Mouse (Mus musculus) myocyte (in vitro differentiated cells): Measurements from ENCODE around the gene Cdrt4. TPM values are rescaled to one million over a fixed set of nuclear protein-coding genes. Genes with fewer than 3 reads are reported as not detected.

Experiments
- H3K27me3 ChIP-seq: one replicate; pipeline ENCODE4 v1.6.1; 2011; ENCODE audit not compliant: control insufficient read depth, insufficient read depth, insufficient read length
- H3K36me3 ChIP-seq: one replicate; pipeline ENCODE4 v1.6.1; 2011; ENCODE audit not compliant: control insufficient read depth, insufficient read depth
- H3K4me2 ChIP-seq: one replicate; pipeline ENCODE4 v1.6.1; 2011; ENCODE audit warnings: low read depth, control low read depth
- H3K4me3 ChIP-seq: one replicate; pipeline ENCODE4 v1.5.1; 2011; ENCODE audit warnings: mild to moderate bottlenecking, control low read depth, moderate library complexity
- H3K79me2 ChIP-seq: one replicate; pipeline ENCODE4 v1.6.1; 2011; ENCODE audit not compliant: control insufficient read depth, insufficient read depth
- H3ac ChIP-seq: one replicate; pipeline ENCODE4 v1.6.1; 2011; ENCODE audit not compliant: control insufficient read depth, insufficient read length
- CEBPB ChIP-seq: IDR thresholded peaks from 2 replicates; pipeline ENCODE4 v1.6.1; 2011; ENCODE audit warnings: mild to moderate bottlenecking, moderate library complexity; ENCODE audit not compliant: poor library complexity, insufficient read depth, severe bottlenecking
- E2F4 ChIP-seq: IDR thresholded peaks from one replicate; pipeline ENCODE4 v1.6.1; 2011; ENCODE audit warnings: mild to moderate bottlenecking, control low read depth, moderate library complexity; ENCODE audit not compliant: insufficient read depth
- MAX ChIP-seq: IDR thresholded peaks from one replicate; pipeline ENCODE4 v1.6.1; 2011; ENCODE audit warnings: low read depth, mild to moderate bottlenecking, control low read depth
- MYOD1 ChIP-seq, 3 experiments: IDR thresholded peaks; one replicate each; pipeline ENCODE4 v1.6.1; 2011; ENCODE audit warnings: control low read depth in 2 of 3, low read depth in 2 of 3, mild to moderate bottlenecking in 2 of 3, moderate library complexity in 1 of 3; ENCODE audit not compliant: insufficient read length in 2 of 3, control insufficient read depth in 1 of 3
- MYOG ChIP-seq, 3 experiments: IDR thresholded peaks; one replicate each; pipeline ENCODE4 v1.6.1; 2011; ENCODE audit warnings: control low read depth in 2 of 3, low read depth in 2 of 3, mild to moderate bottlenecking in 2 of 3; ENCODE audit not compliant: insufficient read length in 2 of 3, control insufficient read depth in 1 of 3, insufficient read depth in 1 of 3
- POLR2A ChIP-seq: IDR thresholded peaks from one replicate; pipeline ENCODE4 v1.6.1; 2011; ENCODE audit warnings: low read depth, mild to moderate bottlenecking, control low read depth, moderate library complexity; ENCODE audit not compliant: insufficient read length
- POLR2AphosphoS2 ChIP-seq: IDR thresholded peaks from one replicate; pipeline ENCODE4 v1.6.1; 2011; ENCODE audit warnings: low read depth, control low read depth; ENCODE audit not compliant: insufficient read length
- REST ChIP-seq: IDR thresholded peaks from one replicate; pipeline ENCODE4 v1.6.1; 2011; ENCODE audit warnings: mild to moderate bottlenecking, control low read depth, moderate library complexity; ENCODE audit not compliant: insufficient read depth, insufficient read length
- SRF ChIP-seq: IDR thresholded peaks from one replicate; pipeline ENCODE4 v1.6.1; 2011; ENCODE audit warnings: low read depth; ENCODE audit not compliant: control insufficient read depth, insufficient read length
- TCF12 ChIP-seq: IDR thresholded peaks from one replicate; pipeline ENCODE4 v1.6.1; 2011; ENCODE audit warnings: mild to moderate bottlenecking, control low read depth; ENCODE audit not compliant: poor library complexity, insufficient read depth, severe bottlenecking
- TCF3 ChIP-seq: IDR thresholded peaks from one replicate; pipeline ENCODE4 v1.6.1; 2011; ENCODE audit warnings: low read depth, control low read depth; ENCODE audit not compliant: insufficient read length
- USF1 ChIP-seq: IDR thresholded peaks from one replicate; pipeline ENCODE4 v1.6.1; 2011; ENCODE audit warnings: low read depth, mild to moderate bottlenecking, control low read depth, moderate library complexity
- polyA plus RNA-seq: library from polyadenylated mRNA; unstranded; fragments of >200 nt; fragmentation: generic; extraction: Trizol; gene quantifications from one replicate; pipeline ENCODE4 v1.2.1, GENCODE M21; 2012; ENCODE audit warnings: missing spikeins

Cdrt4 gene
- polyA plus RNA-seq, 1 experiment, result not detected

- Histone ChIP-seq H3K4me3 (no peak overlapping the region), H3ac (no peak overlapping the region), H3K27me3 (no peaks in the 10 kb centered on the region), H3K4me2 (no peak overlapping the region), H3K36me3 (no peaks in the 10 kb centered on the region), H3K79me2 (no peaks in the 10 kb centered on the region)
- no peak for TF ChIP-seq TCF3
- no peak for TF ChIP-seq CEBPB
- no peak for TF ChIP-seq POLR2A
- TF ChIP-seq POLR2AphosphoS2, result no peak
- no peak for TF ChIP-seq TCF12
- TF ChIP-seq USF1, result no peak
- no peak for TF ChIP-seq SRF
- no peak for TF ChIP-seq REST
- no peak for TF ChIP-seq MYOG (IDR thresholded peaks at IDR 0.05; ENCODE audit: control insufficient read depth in 1 of 3, insufficient read depth in 1 of 3, insufficient read length in 2 of 3, low read depth in 2 of 3)
- TF ChIP-seq MYOD1 (IDR thresholded peaks at IDR 0.05; ENCODE audit: control insufficient read depth in 1 of 3, insufficient read length in 2 of 3, low read depth in 2 of 3), result no peak
- no peak for TF ChIP-seq MAX
- TF ChIP-seq E2F4, result no peak
These were observed 39.8 kb downstream of the Cdrt4 start for GRCm38 (mm10) chr11:62990811-62991210.

- no peak for TF ChIP-seq CEBPB
- TF ChIP-seq REST, result no peak
- TF ChIP-seq USF1, result no peak
- TF ChIP-seq MAX, result no peak
- no peak for TF ChIP-seq POLR2A
- TF ChIP-seq POLR2AphosphoS2, result no peak
- TF ChIP-seq MYOD1 (IDR thresholded peaks at IDR 0.05; ENCODE audit: control insufficient read depth in 1 of 3, insufficient read length in 2 of 3, low read depth in 2 of 3), result no peak
- H3K79me2 ChIP-seq, result no peaks in the 10 kb centered on the region
- no peak overlapping the region for H3K4me3 ChIP-seq
- H3ac ChIP-seq, result no peak overlapping the region
- no peaks in the 10 kb centered on the region for H3K36me3 ChIP-seq
- no peaks in the 10 kb centered on the region for H3K27me3 ChIP-seq
- H3K4me2 ChIP-seq, result no peak overlapping the region
These were observed 41.7 kb downstream of the Cdrt4 start for GRCm38 (mm10) chr11:62992545-62993242.

DNA sequence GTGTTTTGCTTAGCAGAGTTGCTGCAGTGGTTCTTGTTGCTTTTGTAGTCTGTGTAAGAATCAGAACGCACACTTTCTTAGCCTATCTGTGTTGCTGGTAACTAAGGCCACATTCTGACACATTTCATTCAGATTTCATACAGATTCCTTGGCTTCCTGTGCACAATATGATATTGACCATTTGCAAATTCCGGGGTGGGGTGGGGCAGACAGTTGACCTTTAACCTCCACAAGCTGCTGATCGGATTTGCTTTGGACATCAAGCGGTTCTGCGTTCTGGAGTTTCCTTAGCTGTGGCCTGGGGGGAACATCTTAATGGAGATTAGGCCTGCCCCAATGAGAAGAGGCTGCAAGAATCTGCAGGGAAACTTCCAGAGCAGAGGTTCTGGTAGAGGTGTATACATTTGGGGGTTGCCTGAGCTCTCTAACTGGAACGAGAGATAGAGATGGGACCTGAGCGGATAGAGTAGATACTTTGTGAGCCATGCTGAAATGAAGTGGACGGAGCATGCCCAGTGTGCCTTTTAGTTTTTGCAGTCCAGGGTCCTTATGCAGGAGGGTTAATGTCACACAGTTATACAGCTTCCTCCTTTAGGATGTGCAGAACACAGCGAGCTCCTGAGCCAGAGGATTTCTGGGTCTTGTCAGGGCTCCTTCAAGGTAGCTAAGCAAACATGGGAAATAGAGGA is 44.2 kb downstream of the Cdrt4 start:
- no peak for TF ChIP-seq TCF12

GRCm38 (mm10) chr11:62995755-62996521 is 44.9 kb downstream of the Cdrt4 start:
- H3ac ChIP-seq, result no peak overlapping the region

More for the DNA sequence above, 44.2 kb downstream of the Cdrt4 start:
- no peaks in the 10 kb centered on the region for H3K27me3 ChIP-seq
- peak overlapping the region; percentile 35 for H3K4me2 ChIP-seq
- H3K79me2 ChIP-seq, result no peaks in the 10 kb centered on the region
- no peak overlapping the region for H3ac ChIP-seq
- no peaks in the 10 kb centered on the region for H3K36me3 ChIP-seq
- no peak overlapping the region for H3K4me3 ChIP-seq

More at GRCm38 (mm10) chr11:62995755-62996521, 44.9 kb downstream of the Cdrt4 start:
- H3K27me3 ChIP-seq, result no peaks in the 10 kb centered on the region
- peak overlapping the region; percentile 79 for H3K4me2 ChIP-seq
- no peaks in the 10 kb centered on the region for H3K79me2 ChIP-seq
- TF ChIP-seq SRF, result no peak
- TF ChIP-seq TCF12, result peak; percentile 31
- no peak for TF ChIP-seq CEBPB
- TF ChIP-seq E2F4, result no peak
- TF ChIP-seq MAX, result no peak
- TF ChIP-seq USF1, result no peak
- no peak for TF ChIP-seq REST
- peak in 2 of 3 experiments; percentile 58 to 60 for TF ChIP-seq MYOG (IDR thresholded peaks at IDR 0.05; ENCODE audit: control insufficient read depth in 1 of 3, insufficient read depth in 1 of 3, insufficient read length in 2 of 3, low read depth in 2 of 3)
- no peak for TF ChIP-seq POLR2AphosphoS2
- TF ChIP-seq MYOD1 (IDR thresholded peaks at IDR 0.05; ENCODE audit: control insufficient read depth in 1 of 3, insufficient read length in 2 of 3, low read depth in 2 of 3), result peak in 2 of 3 experiments; percentile 72 to 73
- no peak for TF ChIP-seq TCF3
- no peak for TF ChIP-seq POLR2A
- H3K36me3 ChIP-seq, result no peaks in the 10 kb centered on the region
- no peak overlapping the region for H3K4me3 ChIP-seq
